Comparison of ENCODE assay signal across 28 mouse cellular contexts in the genomic region with DNA sequence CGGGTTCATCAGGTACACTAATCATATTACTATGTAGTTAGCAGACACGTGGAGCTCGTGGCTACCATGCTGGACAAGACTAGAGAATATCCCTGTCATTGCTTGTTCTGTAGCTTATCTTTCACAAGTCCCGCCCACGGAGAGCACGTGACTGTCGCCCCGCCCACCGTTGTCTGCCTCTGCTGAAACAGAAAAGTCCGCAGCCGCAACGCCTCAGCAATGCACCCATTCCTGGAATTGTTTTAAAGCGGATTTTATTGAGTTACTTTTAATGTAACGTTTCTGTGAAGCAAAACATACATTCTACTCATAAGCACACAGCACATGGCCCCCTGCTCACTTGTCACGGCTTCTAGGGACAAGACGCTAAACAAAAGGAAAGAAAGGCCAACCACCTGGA. TPM values are rescaled to one million over a fixed set of nuclear protein-coding genes. Genes with fewer than 3 reads are reported as not detected.
"Had no signal": no experiment of that assay in that cellular context is flagged by ENCODE, and none has a peak within 500 bp of the region (broad histone marks: within the 10 kb centered on the region; RNA-seq: fewer than 3 reads in every experiment).

No protein-coding gene starts in this region.

- DNase-seq: kidney, adult 11 months; kidney, adult 8-10 months; kidney, postnatal 10 days; kidney, postnatal 36 days; layer of hippocampus, adult 9-11 months; liver, embryonic 13.5 days; lung, adult 2 months; lung, postnatal 14 days; lung, postnatal 4 days; thymus, adult 18-20 months; thymus, postnatal 36 days had no signal

- H3K9me3 ChIP-seq: kidney, embryonic 15.5 days; liver, embryonic 13.5 days; midbrain, embryonic 12.5 days; midbrain, embryonic 15.5 days; neural tube, embryonic 13.5 days had no signal

- H3K4me3 ChIP-seq: kidney, embryonic 15.5 days; liver, embryonic 13.5 days; midbrain, embryonic 12.5 days; midbrain, embryonic 15.5 days; myocyte; neural tube, embryonic 13.5 days had no signal

- H3K27ac ChIP-seq: kidney, embryonic 15.5 days; liver, embryonic 13.5 days; midbrain, embryonic 12.5 days; midbrain, embryonic 15.5 days; neural tube, embryonic 13.5 days had no signal

- H3K36me3 ChIP-seq: kidney, embryonic 15.5 days; liver, embryonic 13.5 days; midbrain, embryonic 12.5 days; midbrain, embryonic 15.5 days; neural tube, embryonic 13.5 days had no signal

RNA-seq across cellular contexts. Expression of a gene that starts 5.7 kb away (rescaled TPM):
- total RNA-seq: layer of hippocampus, postnatal 25 days; liver, adult 2 months; neutrophil, adult 5-6 weeks had no signal
- polyA plus RNA-seq: liver, adult 2 months; myocyte; small intestine, adult 2 months had no signal

RNA-seq across cellular contexts. Expression of a gene that starts 28.5 kb away (rescaled TPM):
- total RNA-seq: layer of hippocampus, postnatal 25 days; left cerebral cortex, adult 18-20 months; left cerebral cortex, postnatal 10 days; left cerebral cortex, postnatal 36 days; liver, adult 2 months had no signal
- polyA plus RNA-seq: kidney, embryonic 15.5 days; limb, embryonic 11.5 days; liver, adult 2 months; liver, embryonic 13.5 days; liver, embryonic 16.5 days; lung, adult 2 months; lung, embryonic 16.5 days; midbrain, embryonic 12.5 days; midbrain, embryonic 15.5 days; myocyte; neural tube, embryonic 13.5 days; small intestine, adult 2 months; spleen, adult 2 months; stomach, embryonic 16.5 days had no signal
